Mouse (Mus musculus) v-Abl transformed pro-B cells (cell line): ENCODE results near the gene Cdk8.

ENCODE experiments used
- in situ Hi-C, 2 experiments: fragments of 400-800 bp; cut with MboI; formaldehyde crosslinking; loops; one replicate each; pipeline ENCODE4 v1.15.1; 2025; ENCODE audit not compliant: unreplicated experiment in 2 of 2

Gene Cdk8

GRCm38 (mm10) chr5:146352006-146352405 is 121.0 kb downstream of the Cdk8 start:
- in situ Hi-C loops = no loop called here
